Mouse (Mus musculus) heart, adult 2 months (tissue): ENCODE measurements at regions not wholly inside any gene's neighbourhood (a gene's known extent, or its start where the extent isn't known, plus 50 kb on each side); places are given as distances from the start of the nearest gene placed in this dataset.

ENCODE experiments used
- CTCF ChIP-seq: fragments of 200-600 bp; IDR thresholded peaks from 2 replicates; pipeline ENCODE4 v1.8.1; 2022; ENCODE audit warnings: antibody characterized with exemption, mild to moderate bottlenecking, moderate library complexity
- EP300 ChIP-seq: fragments of 200-500 bp; IDR thresholded peaks from 2 replicates; pipeline ENCODE4 v1.6.1; 2011; ENCODE audit warnings: low read depth, low read length, control low read depth; ENCODE audit not compliant: insufficient read depth
- POLR2A ChIP-seq: fragments of 200-500 bp; IDR thresholded peaks from 2 replicates; pipeline ENCODE4 v1.6.1; 2011; ENCODE audit warnings: mild to moderate bottlenecking, low read depth, low read length, control low read depth; ENCODE audit not compliant: insufficient read depth

- TF ChIP-seq EP300 = no peak
- TF ChIP-seq POLR2A = no peak
- no peak for TF ChIP-seq CTCF
Observed at GRCm38 (mm10) chr11:17414531-17414930, 157.2 kb downstream of the C1d start.
